Mouse (Mus musculus): ENCODE measurements at regions not wholly inside any gene's neighbourhood (a gene's known extent, or its start where the extent isn't known, plus 50 kb on each side); places are given as distances from the start of the nearest gene placed in this dataset.

GRCm38 (mm10) chr11:19118258-19118657 is 99.5 kb upstream of the Meis1 start:
- DNase-seq (ENCODE audit: extremely low spot score in 1 of 2, low spot score in 2 of 2) = no peak
- intact Hi-C loops (cut with DNase I) = no loop called here

GRCm38 (mm10) chr11:19119927-19120827 is 101.4 kb upstream of the Meis1 start:
- intact Hi-C loops (cut with DNase I) = no loop called here
- Histone ChIP-seq H3K4me3 (no peak overlapping the region), H3K27ac (no peak overlapping the region)

More at GRCm38 (mm10) chr11:19118258-19118657, 99.5 kb upstream of the Meis1 start:
- H3K27ac ChIP-seq = no peak overlapping the region
- no peak for TF ChIP-seq CTCF (IDR thresholded peaks at IDR 0.05)
- no peak overlapping the region for H3K4me3 ChIP-seq

DNA sequence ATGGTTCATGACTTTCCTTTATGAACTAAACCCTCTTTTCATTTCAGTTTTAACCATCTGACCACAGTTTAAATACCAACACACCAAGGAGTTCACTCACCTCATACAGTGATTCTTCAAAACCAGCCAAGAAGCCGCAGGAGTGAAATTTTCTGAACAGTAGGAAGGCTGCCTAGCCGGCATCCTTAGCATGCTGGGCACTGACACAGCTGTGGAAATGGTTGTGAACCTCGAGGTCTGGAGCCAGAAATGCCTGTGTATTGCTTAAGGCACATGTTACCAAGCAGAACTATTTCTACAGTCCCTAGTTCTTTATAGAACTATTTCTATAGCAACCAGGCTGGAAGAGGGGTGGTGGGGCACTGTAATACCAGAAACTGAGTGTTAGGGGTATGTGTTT is 102.1 kb upstream of the Meis1 start:
- intact Hi-C loops (cut with DNase I) = no loop called here
- Histone ChIP-seq H3K4me3 (no peak overlapping the region), H3K27ac (no peak overlapping the region)
- TF ChIP-seq CTCF (IDR thresholded peaks at IDR 0.05) = no peak
- no peak for DNase-seq (ENCODE audit: extremely low spot score in 1 of 2, low spot score in 2 of 2)

More at GRCm38 (mm10) chr11:19119927-19120827, 101.4 kb upstream of the Meis1 start:
- DNase-seq (ENCODE audit: extremely low spot score in 1 of 2, low spot score in 2 of 2) = no peak
- no peak for TF ChIP-seq CTCF (IDR thresholded peaks at IDR 0.05)

DNA sequence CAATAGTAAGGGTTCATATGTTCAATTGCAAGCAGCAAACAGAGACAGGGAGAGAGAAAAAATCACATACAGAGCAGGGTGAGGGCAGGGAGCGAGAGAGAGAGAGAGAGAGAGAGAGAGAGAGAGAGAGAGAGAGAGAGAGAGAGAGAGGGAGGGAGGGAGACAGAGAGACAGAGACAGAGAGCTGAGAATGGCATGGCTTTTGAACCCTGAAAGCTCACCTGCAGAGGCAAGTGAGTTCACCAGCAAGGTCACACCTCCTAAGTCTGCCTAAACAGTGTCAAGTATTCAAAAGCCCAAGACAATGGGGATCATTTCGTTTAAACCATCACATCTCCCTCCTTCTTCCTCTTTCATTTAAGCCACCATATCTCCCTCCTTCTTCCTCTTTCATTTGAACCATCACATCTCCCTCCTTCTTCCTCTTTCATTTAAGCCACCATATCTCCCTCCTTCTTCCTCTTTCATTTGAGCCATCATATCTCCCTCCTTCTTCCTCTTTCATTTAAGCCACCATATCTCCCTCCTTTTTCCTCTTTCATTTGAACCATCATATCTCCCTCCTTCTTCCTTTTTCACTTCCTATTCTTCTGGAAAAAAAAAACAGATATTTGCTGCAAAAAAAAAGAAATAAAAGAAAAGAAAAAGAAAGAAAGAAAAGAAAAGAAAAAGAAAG is 116.7 kb upstream of the Meis1 start:
- intact Hi-C loops (cut with DNase I) = no loop called here
- DNase-seq (ENCODE audit: extremely low spot score in 1 of 2, low spot score in 2 of 2) = no peak
- no peak for TF ChIP-seq CTCF (IDR thresholded peaks at IDR 0.05)
- Histone ChIP-seq H3K27ac (no peak overlapping the region), H3K4me3 (no peak overlapping the region)

DNA sequence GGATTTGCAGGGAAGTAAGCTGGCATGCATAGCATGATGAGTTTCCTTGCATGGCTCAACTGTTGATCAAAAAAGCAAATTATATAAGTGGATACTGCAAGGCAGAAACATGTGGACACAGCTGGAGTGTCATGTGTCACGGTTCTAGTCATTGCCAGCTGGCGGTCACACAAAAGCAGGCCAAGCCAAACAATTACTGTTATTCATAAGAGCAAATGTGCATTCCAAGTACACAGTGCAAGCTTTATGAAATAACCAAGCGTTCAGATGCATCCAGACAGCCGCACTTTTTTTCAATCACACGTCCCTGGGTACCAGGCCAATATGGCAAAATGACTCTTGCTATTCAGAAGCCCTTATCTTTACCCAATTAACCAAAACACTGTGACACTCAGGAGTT is 119.6 kb upstream of the Meis1 start:
- DNase-seq (ENCODE audit: extremely low spot score in 1 of 2, low spot score in 2 of 2) = no peak
- no peak overlapping the region for H3K27ac ChIP-seq
- intact Hi-C loops (cut with DNase I) = no loop called here
- no peak for TF ChIP-seq CTCF (IDR thresholded peaks at IDR 0.05)
- no peak overlapping the region for H3K4me3 ChIP-seq

DNA sequence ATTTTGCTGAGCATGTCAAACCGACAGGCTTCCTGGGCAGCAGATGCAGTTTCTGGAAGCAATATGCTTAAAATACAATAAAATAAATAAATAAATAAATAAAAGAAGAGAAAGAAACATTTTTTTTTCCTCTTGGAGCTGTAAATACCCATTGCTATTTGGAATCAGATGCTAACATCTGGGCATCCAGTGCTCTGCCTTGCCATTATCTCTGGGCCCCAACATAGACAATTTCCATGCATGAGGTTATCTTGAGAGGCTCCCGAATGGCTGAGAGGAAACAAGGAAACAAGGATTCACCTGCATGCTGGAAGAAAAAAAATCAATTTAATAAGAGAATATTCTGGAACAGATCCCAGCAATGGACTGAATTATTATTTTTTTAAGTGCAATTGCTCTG is 120.0 kb upstream of the Meis1 start:
- intact Hi-C loops (cut with DNase I) = no loop called here
- Histone ChIP-seq H3K4me3 (no peak overlapping the region), H3K27ac (no peak overlapping the region)
- DNase-seq (ENCODE audit: extremely low spot score in 1 of 2, low spot score in 2 of 2) = no peak
- TF ChIP-seq CTCF (IDR thresholded peaks at IDR 0.05) = no peak

- no peak for TF ChIP-seq CTCF (IDR thresholded peaks at IDR 0.05)
- no peak for DNase-seq (ENCODE audit: extremely low spot score in 1 of 2, low spot score in 2 of 2)
- intact Hi-C loops (cut with DNase I) = no loop called here
Measured at GRCm38 (mm10) chr11:19143267-19144000, 124.6 kb upstream of the Meis1 start.

GRCm38 (mm10) chr11:19144506-19144905 is 125.7 kb upstream of the Meis1 start:
- TF ChIP-seq CTCF (IDR thresholded peaks at IDR 0.05) = no peak
- intact Hi-C loops (cut with DNase I) = no loop called here

More at GRCm38 (mm10) chr11:19143267-19144000, 124.6 kb upstream of the Meis1 start:
- Histone ChIP-seq H3K27ac (no peak overlapping the region), H3K4me3 (no peak overlapping the region)

GRCm38 (mm10) chr11:19145263-19145662 is 126.5 kb upstream of the Meis1 start:
- intact Hi-C loops (cut with DNase I) = no loop called here
- no peak for TF ChIP-seq CTCF (IDR thresholded peaks at IDR 0.05)
- Histone ChIP-seq H3K4me3 (no peak overlapping the region), H3K27ac (no peak overlapping the region)
- DNase-seq (ENCODE audit: extremely low spot score in 1 of 2, low spot score in 2 of 2) = no peak

More at GRCm38 (mm10) chr11:19144506-19144905, 125.7 kb upstream of the Meis1 start:
- H3K27ac ChIP-seq = no peak overlapping the region
- H3K4me3 ChIP-seq = no peak overlapping the region
- no peak for DNase-seq (ENCODE audit: extremely low spot score in 1 of 2, low spot score in 2 of 2)

DNA sequence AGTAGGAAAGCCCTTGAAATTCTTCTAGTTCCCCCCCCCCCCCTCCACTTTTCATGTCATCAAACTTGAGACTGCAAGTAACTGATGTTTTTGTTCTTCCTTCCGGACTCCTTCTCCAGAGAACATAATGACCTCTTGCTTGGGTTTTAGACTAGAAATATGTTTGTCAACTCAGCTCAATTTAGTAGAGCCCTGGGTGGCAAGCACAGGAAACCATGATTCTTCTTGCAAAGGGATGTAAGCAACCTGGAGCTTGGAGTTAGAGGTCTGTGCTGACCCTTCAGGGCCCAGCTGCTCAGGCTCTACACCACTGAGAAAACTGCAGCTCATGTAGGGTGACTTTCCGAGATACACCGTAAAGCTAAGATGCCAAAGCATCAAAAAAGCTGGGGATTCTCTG is 127.2 kb upstream of the Meis1 start:
- H3K27ac ChIP-seq = no peak overlapping the region
- no peak for TF ChIP-seq CTCF (IDR thresholded peaks at IDR 0.05)
- intact Hi-C loops (cut with DNase I) = no loop called here
- DNase-seq (ENCODE audit: extremely low spot score in 1 of 2, low spot score in 2 of 2) = no peak
- no peak overlapping the region for H3K4me3 ChIP-seq

DNA sequence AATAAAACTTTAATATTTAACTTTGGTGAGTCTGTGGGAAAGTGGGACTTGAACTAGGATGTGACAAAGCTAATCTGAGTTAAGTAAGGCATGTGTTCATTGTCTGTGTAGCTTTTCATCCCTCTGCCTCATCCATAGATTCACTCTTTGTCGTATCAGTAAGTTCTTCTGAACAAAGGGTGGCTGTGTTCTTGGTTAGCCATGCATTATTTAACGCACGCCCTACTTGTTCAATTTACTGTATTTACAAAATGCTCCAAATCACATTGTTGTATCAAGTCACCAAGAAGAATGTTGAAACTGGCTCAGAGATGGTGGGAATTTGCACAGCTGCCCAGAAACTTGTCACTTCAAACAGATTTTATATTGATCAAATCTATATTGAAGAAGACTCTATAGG is 132.2 kb upstream of the Meis1 start:
- H3K4me3 ChIP-seq = no peak overlapping the region
- DNase-seq (ENCODE audit: extremely low spot score in 1 of 2, low spot score in 2 of 2) = no peak
- intact Hi-C loops (cut with DNase I) = no loop called here
- TF ChIP-seq CTCF (IDR thresholded peaks at IDR 0.05) = no peak
- no peak overlapping the region for H3K27ac ChIP-seq

DNA sequence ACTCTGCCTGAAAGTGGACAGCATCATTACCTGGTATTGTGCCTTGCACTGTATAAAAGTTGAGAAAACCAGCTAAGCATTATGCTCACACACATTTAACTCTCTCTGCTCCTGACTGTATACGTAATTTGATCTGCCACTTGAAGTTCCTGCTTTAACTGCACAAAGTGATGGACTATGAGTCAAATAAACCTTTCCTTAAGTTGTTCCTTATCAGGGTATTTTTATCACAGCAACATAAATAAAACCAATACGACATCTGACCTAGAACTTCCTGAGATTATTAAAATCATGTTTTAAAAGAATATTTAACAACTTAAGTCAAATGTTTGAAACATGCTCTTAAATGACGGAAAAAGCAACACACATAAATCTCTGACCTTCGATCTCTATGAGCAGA is 134.9 kb upstream of the Meis1 start:
- no peak for TF ChIP-seq CTCF (IDR thresholded peaks at IDR 0.05)
- Histone ChIP-seq H3K27ac (no peak overlapping the region), H3K4me3 (no peak overlapping the region)
- DNase-seq (ENCODE audit: extremely low spot score in 1 of 2, low spot score in 2 of 2) = no peak
- intact Hi-C loops (cut with DNase I) = no loop called here
